Mouse (Mus musculus) embryonic facial prominence, embryonic 10.5 days (tissue): ENCODE data around the gene Agap1. TPM values are rescaled to one million over a fixed set of nuclear protein-coding genes. Genes with fewer than 3 reads are reported as not detected.

Experiments used
- DNase-seq: peaks from one replicate; pipeline ENCODE4 v3.0.0-alpha.2; 2017; ENCODE audit warnings: low spot score
- H3K27ac ChIP-seq: fragments of 300-500 bp; sonication (generic); replicated peaks from 2 replicates; pipeline ENCODE4 v1.5.1; 2016; ENCODE audit warnings: mild to moderate bottlenecking
- H3K27me3 ChIP-seq: fragments of 300-500 bp; sonication (generic); replicated peaks from 2 replicates; pipeline ENCODE4 v1.6.1; 2016; ENCODE audit warnings: low read depth, mild to moderate bottlenecking; ENCODE audit not compliant: poor library complexity, severe bottlenecking
- H3K36me3 ChIP-seq: fragments of 300-500 bp; sonication (generic); replicated peaks from 2 replicates; pipeline ENCODE4 v1.6.1; 2016; ENCODE audit warnings: mild to moderate bottlenecking, moderate library complexity
- H3K4me1 ChIP-seq: fragments of 300-500 bp; sonication (generic); 2 replicates; pipeline ENCODE4 v1.6.1; 2016
- H3K4me3 ChIP-seq: fragments of 300-500 bp; sonication (generic); 2 replicates; pipeline ENCODE4 v1.5.1; 2016; ENCODE audit warnings: mild to moderate bottlenecking, moderate library complexity
- H3K9me3 ChIP-seq: fragments of 300-500 bp; sonication (generic); 2 replicates; pipeline ENCODE4 v1.6.1; 2016; ENCODE audit warnings: mild to moderate bottlenecking
- WGBS: fragments of 180-500 bp; shearing (Covaris S2); methylation state at CpG from one replicate; pipeline ENCODE4 v1.1.7; 2016; 5-methylcytosine and 5-hydroxymethylcytosine counted together
- polyA plus RNA-seq: library from polyadenylated mRNA; unstranded; fragments of >200 nt; fragmentation: Nextera tagmentation; extraction: Ambion mirVana; gene quantifications from 2 replicates; pipeline ENCODE4 v1.2.1, GENCODE M21; 2016

Gene Agap1
- polyA plus RNA-seq = 13.6 and 14.8 TPM in 2 replicates

DNA sequence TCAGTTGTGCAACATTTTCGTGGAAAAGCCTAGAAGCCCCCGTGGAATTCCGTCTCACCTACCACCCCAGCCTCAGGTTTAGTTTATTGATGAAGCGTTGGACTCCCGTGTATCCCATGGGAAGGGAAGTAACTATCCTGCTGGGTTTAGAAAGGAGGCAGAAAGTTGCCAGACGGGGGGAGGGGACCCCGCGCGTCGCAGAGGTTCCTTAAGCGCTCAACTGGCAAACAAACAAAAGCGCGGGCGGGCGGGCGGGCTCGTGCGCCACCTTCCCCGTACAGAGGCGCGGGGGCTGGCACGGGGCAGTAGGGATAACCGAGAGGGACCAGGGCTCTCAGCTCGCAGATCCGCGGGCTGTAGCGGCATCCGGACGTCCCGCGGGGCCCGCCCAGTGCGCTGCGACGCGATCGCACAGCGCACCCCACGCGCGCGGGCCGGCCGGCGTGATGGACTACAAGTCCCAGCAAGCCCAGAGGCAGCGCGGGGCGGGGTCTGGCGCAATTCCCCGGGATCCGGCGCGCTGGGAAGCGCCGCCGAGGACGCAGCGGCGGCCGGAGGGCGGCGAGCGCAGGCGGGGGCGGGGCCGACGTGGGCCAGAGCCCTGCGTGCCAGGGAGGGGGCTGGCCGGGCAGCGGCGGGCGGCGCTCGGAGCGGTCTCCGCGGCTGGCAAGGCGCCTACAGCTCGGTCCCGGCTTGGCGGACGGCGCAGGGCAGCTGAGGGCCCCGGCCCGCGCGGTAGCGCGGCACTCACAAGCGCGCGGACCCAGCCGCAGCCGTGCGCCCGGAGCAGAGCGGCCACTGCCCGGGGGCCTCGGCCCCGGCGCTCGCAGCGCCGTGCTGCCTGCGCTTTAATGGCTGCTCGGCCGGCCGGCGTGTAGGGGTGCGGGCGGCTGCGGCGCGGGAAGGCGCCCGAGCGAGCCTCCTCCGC, at the start of gene Agap1:
Agap1 (plus strand) TSS at position 611 of the 928 bp plus-strand sequence.
- peak; percentile 96 for DNase-seq
- Histone ChIP-seq H3K36me3 (peaks cover 14% of the 10 kb centered on the region), H3K4me3 (peak within 1 kb of the TSS; percentile 90), H3K27me3 (peaks cover 7% of the 10 kb centered on the region; the same call in 1 of the 2 replicates), H3K9me3 (peaks cover 11% of the 10 kb centered on the region; the same call in 1 of the 2 replicates), H3K27ac (peak within 1 kb of the TSS; percentile 96), H3K4me1 (peaks cover 37% of the 10 kb centered on the region)
- WGBS = under 1% methylated on average over 118 of the region's 118 CpGs

DNA sequence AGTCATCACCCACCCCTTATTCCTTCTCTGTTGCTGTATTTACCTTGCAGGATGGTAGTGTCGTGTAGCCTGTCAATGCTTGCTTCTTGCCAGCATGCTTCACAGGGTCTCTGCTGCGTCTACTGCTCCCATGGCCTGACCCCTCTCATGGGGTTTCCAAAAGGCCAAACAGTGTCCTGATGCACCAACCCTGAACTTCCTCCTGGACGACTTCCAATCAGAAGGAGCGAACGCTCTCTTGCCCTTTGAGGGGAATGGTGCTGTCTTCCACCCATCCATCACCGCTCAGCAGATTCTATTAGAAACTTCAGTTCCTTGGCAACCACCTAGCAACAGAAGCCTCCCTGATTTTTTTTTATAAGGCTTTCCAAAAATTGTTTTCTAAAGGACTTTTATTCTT, 48.6 kb upstream of the Agap1 start:
- WGBS = 85% methylated on average over 6 of the region's 6 CpGs
- Histone ChIP-seq H3K27me3 (peaks cover 7% of the 10 kb centered on the region), H3K27ac (no peak overlapping the region), H3K4me1 (peaks cover 8% of the 10 kb centered on the region), H3K36me3 (no peaks in the 10 kb centered on the region), H3K9me3 (no peaks in the 10 kb centered on the region), H3K4me3 (no peak overlapping the region)
- no peak for DNase-seq

DNA sequence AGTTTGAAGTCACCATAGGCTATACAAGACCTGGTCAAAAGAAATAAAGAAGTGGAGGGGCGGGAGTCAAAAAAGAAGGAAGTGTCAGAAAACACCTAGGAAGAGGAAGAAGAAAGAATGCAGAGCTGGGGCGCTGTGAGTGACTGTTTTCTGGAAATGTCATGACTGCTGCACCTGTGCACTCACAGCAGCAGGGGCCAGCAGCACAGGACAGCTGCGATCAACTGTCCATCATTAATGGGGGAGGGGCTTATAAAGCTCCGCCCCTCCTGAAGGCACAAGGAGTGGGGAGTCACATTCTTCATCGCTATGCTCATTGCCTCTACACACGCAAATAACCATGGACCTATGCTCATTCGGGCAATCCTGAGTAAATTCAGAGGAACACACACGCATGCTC, 46.6 kb upstream of the Agap1 start:
- WGBS = 82% methylated on average over 8 of the region's 8 CpGs

DNA sequence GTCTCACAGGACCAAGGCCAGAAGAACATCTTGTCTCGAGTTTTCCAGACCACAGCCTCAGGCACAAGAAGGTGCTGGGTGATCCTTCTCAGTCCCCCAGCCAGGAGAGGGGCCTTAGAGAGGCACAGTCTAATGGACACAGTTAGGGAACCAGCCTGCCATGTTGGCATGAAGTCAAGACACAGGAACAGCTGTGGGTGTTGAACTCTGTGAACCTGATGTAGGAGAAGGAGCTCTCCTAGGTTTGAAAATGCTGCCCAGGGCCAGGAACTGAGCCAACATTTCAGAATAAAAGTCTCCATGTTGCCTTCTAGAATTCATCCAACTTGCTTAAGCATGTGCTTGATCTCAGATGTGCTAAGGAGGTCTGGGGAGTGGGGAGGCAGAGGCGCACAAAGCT, 41.5 kb upstream of the Agap1 start:
- Histone ChIP-seq H3K36me3 (no peaks in the 10 kb centered on the region), H3K9me3 (no peaks in the 10 kb centered on the region), H3K4me3 (no peak overlapping the region), H3K27ac (no peak overlapping the region), H3K4me1 (peaks cover 20% of the 10 kb centered on the region; the same call in 1 of the 2 replicates), H3K27me3 (peaks cover 6% of the 10 kb centered on the region)
- no peak for DNase-seq
- WGBS = 81% methylated on average over 2 of the region's 2 CpGs

More for the DNA sequence above, 46.6 kb upstream of the Agap1 start:
- no peak for DNase-seq
- Histone ChIP-seq H3K36me3 (no peaks in the 10 kb centered on the region), H3K4me3 (no peak overlapping the region), H3K9me3 (no peaks in the 10 kb centered on the region), H3K27ac (no peak overlapping the region), H3K27me3 (peaks cover 13% of the 10 kb centered on the region), H3K4me1 (peaks cover 6% of the 10 kb centered on the region)

DNA sequence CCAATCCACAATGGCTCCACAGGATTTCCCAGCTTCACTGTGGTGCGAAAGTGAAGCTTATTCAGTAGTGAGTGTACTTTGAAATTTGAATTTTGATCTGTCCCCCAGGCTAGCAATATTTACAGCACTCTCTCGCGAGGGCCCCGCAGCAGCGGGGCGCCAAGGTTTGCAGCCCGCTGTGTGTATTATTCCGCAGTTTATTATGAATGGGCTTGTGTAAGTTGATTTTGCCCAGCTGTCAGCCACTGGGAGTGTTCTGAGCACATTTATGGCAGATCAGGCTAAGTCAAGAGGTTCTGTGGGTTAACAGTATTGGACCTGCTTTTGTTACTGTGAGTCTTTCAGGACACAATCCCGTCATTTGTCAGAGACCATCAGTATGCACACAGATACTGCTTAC, 40.0 kb upstream of the Agap1 start:
- no peak for DNase-seq
- WGBS = 82% methylated on average over 9 of the region's 9 CpGs
- H3K4me1 ChIP-seq = peaks cover 20% of the 10 kb centered on the region; the same call in 1 of the 2 replicates

DNA sequence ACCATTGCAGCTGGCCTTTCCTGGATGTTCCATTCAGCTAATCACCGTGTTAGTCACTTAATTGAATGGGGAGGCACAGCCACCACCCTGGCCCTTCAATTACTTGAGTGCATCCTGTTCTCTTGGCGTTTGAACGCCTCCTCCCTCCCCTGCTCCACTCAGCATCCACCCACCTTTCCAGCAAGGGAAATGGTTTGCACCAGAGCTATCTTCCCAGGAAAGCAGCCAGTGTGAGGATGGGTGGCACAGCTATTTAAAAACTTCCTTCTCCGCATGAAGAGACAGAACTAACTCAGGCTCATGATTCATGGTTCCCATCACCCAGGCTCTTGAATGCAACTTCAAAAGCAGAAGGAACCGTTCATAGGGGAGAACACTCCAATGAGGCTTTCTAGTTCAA, 37.7 kb upstream of the Agap1 start:
- Histone ChIP-seq H3K9me3 (no peaks in the 10 kb centered on the region), H3K36me3 (no peaks in the 10 kb centered on the region), H3K27me3 (peaks cover 6% of the 10 kb centered on the region), H3K4me3 (no peak overlapping the region), H3K4me1 (peaks cover 20% of the 10 kb centered on the region; the same call in 1 of the 2 replicates), H3K27ac (no peak overlapping the region)
- no peak for DNase-seq
- WGBS = 50% methylated on average over 5 of the region's 5 CpGs

More for the DNA sequence above, 40.0 kb upstream of the Agap1 start:
- H3K4me3 ChIP-seq = no peak overlapping the region
- no peak overlapping the region for H3K27ac ChIP-seq
- H3K9me3 ChIP-seq = no peaks in the 10 kb centered on the region
- H3K27me3 ChIP-seq = peaks cover 6% of the 10 kb centered on the region
- H3K36me3 ChIP-seq = no peaks in the 10 kb centered on the region

DNA sequence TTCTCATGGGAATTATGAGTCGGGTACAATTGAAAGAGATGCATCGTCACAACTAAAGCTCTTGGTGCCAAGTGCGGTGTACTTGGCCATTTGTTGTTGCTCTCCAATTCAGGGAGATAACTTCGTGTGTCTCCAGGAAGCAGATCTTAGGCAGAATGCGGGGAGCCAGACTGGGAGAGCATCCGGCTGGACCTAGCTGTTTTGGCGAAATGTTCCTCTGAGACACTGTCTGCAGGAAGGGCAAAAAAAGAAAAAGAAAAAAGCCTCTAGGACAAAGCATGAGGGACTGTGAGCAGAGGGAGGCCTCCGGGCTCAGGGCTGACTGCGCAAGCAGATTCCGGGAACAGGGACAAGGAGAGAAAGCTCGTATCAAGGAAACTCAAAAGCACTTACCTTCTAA, 34.0 kb upstream of the Agap1 start:
- Histone ChIP-seq H3K9me3 (no peaks in the 10 kb centered on the region), H3K4me3 (no peak overlapping the region), H3K27me3 (no peaks in the 10 kb centered on the region; the same call in 1 of the 2 replicates), H3K4me1 (peaks cover 7% of the 10 kb centered on the region; the same call in 1 of the 2 replicates), H3K27ac (no peak overlapping the region), H3K36me3 (no peaks in the 10 kb centered on the region)
- 83% methylated on average over 11 of the region's 11 CpGs for WGBS
- DNase-seq = no peak

DNA sequence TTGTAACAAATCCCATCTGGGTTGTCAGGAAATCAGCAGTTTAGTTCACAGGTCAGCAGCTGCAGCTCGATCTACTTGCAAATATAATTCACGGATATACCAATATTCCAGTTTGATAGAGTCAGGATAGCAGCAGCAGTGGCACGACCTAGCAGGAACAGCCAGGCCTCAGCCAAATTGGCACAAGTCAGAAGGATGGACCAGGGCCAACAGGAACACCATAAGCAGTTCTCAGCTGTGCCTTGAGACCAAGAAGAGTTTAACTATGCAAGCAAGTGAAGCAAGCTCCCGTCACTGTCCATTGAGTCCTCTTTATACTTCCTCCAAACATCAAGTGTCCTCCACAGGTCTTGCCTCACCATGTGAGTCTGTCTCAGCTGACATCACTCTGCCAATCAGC, 33.2 kb upstream of the Agap1 start:
- peaks cover 4% of the 10 kb centered on the region; the same call in 1 of the 2 replicates for H3K4me1 ChIP-seq
- H3K36me3 ChIP-seq = no peaks in the 10 kb centered on the region
- DNase-seq = no peak
- H3K4me3 ChIP-seq = no peak overlapping the region
- no peak overlapping the region for H3K27ac ChIP-seq
- no peaks in the 10 kb centered on the region for H3K9me3 ChIP-seq
- no peaks in the 10 kb centered on the region; the same call in 1 of the 2 replicates for H3K27me3 ChIP-seq
- WGBS = 82% methylated on average over 4 of the region's 4 CpGs

DNA sequence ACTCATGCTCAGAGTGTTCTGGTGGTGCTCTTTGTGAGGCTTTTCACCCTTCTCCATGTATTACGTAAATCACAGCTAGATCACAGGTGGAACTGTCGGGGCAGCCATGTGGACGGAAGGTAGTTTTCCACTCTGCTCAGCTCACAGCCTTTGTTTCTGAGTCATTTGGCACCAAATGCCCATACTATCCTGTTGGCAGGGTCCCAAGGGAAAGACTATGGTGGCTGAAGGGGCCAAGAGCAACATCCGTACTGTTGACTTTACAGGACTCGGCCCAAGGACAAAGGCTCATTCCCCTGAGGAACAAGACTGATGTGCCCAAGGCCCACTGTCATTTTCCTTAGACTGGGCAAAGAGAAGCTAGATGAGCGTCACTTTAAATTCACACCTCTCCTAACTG, 30.0 kb upstream of the Agap1 start:
- DNase-seq = no peak
- 90% methylated on average over 6 of the region's 6 CpGs for WGBS
- no peaks in the 10 kb centered on the region for H3K36me3 ChIP-seq

DNA sequence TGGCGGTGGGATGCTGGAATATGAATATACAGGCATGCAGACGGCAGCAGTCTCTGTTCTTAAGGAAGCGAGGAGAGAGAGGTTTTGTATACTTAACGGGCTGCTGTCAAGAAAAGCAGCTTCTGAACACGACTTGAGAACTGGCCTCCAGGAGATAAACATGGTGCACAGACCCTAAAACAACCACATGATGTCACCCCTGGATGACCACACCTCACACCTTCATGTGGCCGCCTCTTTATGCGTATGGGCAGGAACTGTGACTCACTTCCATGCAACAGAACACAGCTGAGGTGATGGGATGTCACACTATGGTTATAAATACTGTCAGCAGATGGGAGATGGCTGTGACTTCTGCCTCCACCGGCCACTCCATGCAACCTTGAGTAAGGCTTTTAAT, 28.5 kb upstream of the Agap1 start:
- Histone ChIP-seq H3K36me3 (no peaks in the 10 kb centered on the region), H3K4me1 (peaks cover 8% of the 10 kb centered on the region), H3K27ac (no peak overlapping the region), H3K9me3 (0 out of 2 replicates have a peak, but pooled peaks cover 4% of the 10 kb centered on the region), H3K27me3 (no peaks in the 10 kb centered on the region), H3K4me3 (no peak overlapping the region)
- 80% methylated on average over 8 of the region's 8 CpGs for WGBS
- DNase-seq = no peak

More for the DNA sequence above, 30.0 kb upstream of the Agap1 start:
- Histone ChIP-seq H3K27me3 (no peaks in the 10 kb centered on the region), H3K4me1 (no peaks in the 10 kb centered on the region; the same call in 1 of the 2 replicates), H3K4me3 (no peak overlapping the region), H3K27ac (no peak overlapping the region), H3K9me3 (0 out of 2 replicates have a peak, but pooled peaks cover 3% of the 10 kb centered on the region)

DNA sequence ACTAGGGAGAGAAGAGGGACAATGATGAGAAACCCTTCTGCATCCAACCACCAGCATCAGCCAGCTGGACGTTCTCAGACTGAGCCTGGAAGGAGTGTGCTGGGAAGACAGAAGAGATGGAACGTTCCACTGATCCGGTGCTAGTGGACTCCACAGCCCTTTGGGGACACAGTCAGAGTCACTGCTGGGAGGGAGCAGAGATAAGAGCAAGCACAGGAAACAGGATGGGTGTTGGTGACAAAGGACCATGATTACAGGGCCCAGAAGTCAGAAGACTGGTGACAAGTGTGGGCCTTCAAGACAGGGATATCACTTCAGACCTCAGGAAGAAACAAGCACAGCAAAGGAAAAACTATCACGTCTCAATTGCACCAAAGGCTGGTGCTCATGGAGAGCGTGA, 25.9 kb upstream of the Agap1 start:
- no peaks in the 10 kb centered on the region for H3K36me3 ChIP-seq
- H3K4me1 ChIP-seq = peaks cover 8% of the 10 kb centered on the region
- no peak overlapping the region for H3K27ac ChIP-seq
- no peak overlapping the region for H3K4me3 ChIP-seq
- DNase-seq = no peak
- 87% methylated on average over 5 of the region's 5 CpGs for WGBS
- no peaks in the 10 kb centered on the region for H3K27me3 ChIP-seq
- 0 out of 2 replicates have a peak, but pooled peaks cover 4% of the 10 kb centered on the region for H3K9me3 ChIP-seq

DNA sequence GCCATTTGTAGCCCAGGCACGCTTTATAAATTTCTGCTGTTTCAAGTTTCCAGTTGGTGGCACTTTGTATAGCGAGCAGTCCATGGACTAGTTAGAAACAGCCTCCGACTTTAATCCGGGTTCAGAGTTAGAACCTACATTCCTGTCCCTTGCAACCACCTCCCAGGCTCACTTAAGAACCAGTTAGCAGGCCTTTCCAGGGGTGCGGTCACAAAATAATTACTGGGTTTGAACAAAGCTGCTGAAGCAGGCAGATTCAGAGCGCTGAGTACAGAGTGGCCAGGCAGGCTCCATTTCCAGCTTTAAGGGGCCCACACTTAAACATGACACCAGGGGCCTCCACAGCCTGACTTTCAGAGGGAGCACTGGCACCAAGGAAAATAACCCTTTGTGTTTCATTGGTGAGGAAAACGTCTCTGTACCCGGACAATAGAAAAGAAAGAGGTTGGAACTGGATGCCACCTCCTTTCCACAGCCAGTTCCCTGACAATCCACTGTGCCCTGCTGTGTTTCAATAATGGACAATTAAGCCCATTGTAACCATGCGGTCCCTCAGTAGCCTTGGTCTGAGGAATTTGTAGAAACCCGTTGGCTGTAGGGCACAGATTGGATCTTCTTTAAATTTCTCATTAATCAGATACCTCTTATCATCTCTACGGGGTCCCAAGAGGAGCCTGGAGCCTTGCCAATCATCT, 24.5 kb upstream of the Agap1 start:
- WGBS = 56% methylated on average over 11 of the region's 11 CpGs
- no peak for DNase-seq

More for the DNA sequence above, 24.5 kb upstream of the Agap1 start:
- H3K36me3 ChIP-seq = no peaks in the 10 kb centered on the region
- H3K4me3 ChIP-seq = no peak overlapping the region
- H3K27ac ChIP-seq = no peak overlapping the region
- H3K4me1 ChIP-seq = peaks cover 15% of the 10 kb centered on the region
- 0 out of 2 replicates have a peak, but pooled peaks cover 4% of the 10 kb centered on the region for H3K9me3 ChIP-seq
- no peaks in the 10 kb centered on the region for H3K27me3 ChIP-seq
